Mouse (Mus musculus): ENCODE results near the gene St8sia1.

DNA sequence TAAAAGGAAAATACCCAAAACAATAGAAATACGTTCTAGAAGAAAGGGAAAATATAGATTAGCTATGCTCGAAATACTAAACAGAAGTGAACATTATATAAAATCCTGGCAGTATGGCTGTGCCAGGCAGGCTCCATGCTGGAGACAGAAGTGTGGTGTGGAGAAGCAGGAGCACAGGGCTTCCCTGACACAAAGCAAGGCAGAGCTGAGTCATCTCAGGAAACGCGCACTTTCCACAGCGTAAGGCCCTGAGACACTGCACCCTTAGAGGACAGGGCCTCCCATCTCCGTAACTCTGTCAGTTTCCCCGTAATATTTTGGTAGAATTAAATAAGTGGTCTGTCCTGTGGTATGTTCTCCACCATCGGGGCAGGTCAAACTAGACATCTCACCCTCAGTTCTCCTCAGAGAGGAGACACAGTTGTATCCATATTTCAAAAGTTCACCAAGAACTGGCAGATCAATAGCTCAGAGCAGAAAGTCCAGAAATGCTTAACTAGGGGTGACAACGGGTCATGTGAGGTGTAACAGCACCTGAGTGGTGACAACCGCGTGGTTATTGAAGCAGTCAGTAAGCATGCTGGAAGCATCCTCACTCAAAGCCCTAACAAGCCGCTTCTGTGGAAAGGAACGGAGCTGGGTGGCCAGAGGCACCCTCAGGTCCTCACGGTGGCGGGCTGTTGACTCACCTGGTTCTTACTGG, 48.4 kb upstream of the St8sia1 start:
- TF ChIP-seq GATA1 (IDR thresholded peaks at IDR 0.05; ENCODE audit: low read depth, low read length) (no peak), POLR2A (IDR thresholded peaks at IDR 0.05; ENCODE audit: control insufficient read depth in 1 of 2, insufficient read depth in 1 of 2, low read depth in 1 of 2, low read length in 2 of 2, poor library complexity in 1 of 2) (no peak), MAX (IDR thresholded peaks at IDR 0.05; ENCODE audit: low read length) (no peak), KAT2A (conservative IDR thresholded peaks at IDR 0.05; ENCODE audit: low read depth, low read length) (no peak), E2F4 (IDR thresholded peaks at IDR 0.05; ENCODE audit: borderline replicate concordance, low read depth, low read length) (no peak)
